Mouse (Mus musculus) stomach, embryonic 16.5 days (tissue): Measurements from ENCODE around the gene Elp5. TPM values are rescaled to one million over a fixed set of nuclear protein-coding genes. Genes with fewer than 3 reads are reported as not detected.

Experiments used
- ATAC-seq: fragments of 200-750 bp; cut with Nextera tagmentation; 2 replicates; pipeline ENCODE4 v1.8.0; 2017; ENCODE audit warnings: moderate number of reproducible peaks, moderate TSS enrichment; ENCODE audit not compliant: insufficient read depth, low FRiP score
- H3K27ac ChIP-seq: fragments of 300-500 bp; sonication (generic); 2 replicates; pipeline ENCODE4 v1.5.1; 2014; ENCODE audit warnings: low read length
- H3K27me3 ChIP-seq: fragments of 300-500 bp; sonication (generic); 2 replicates; pipeline ENCODE4 v1.6.1; 2014; ENCODE audit warnings: low read length, control low read depth, mixed read lengths; ENCODE audit not compliant: control insufficient read depth, insufficient read depth
- H3K36me3 ChIP-seq: fragments of 300-500 bp; sonication (generic); 2 replicates; pipeline ENCODE4 v1.6.1; 2014; ENCODE audit warnings: low read length; ENCODE audit not compliant: control insufficient read depth, insufficient read depth
- H3K4me1 ChIP-seq: fragments of 300-500 bp; sonication (generic); 2 replicates; pipeline ENCODE4 v1.6.1; 2014; ENCODE audit warnings: low read length, control low read depth, mixed read lengths; ENCODE audit not compliant: control insufficient read depth, insufficient read depth
- H3K4me2 ChIP-seq: fragments of 300-500 bp; sonication (generic); 2 replicates; pipeline ENCODE4 v1.6.1; 2014; ENCODE audit warnings: low read depth, low read length, mixed read lengths
- H3K4me3 ChIP-seq: fragments of 300-500 bp; sonication (generic); replicated peaks from 2 replicates; pipeline ENCODE4 v1.5.1; 2014; ENCODE audit warnings: mild to moderate bottlenecking, low read length
- H3K9ac ChIP-seq: fragments of 300-500 bp; sonication (generic); 2 replicates; pipeline ENCODE4 v1.6.1; 2014; ENCODE audit warnings: low read length
- H3K9me3 ChIP-seq: fragments of 300-500 bp; sonication (generic); replicated peaks from 2 replicates; pipeline ENCODE4 v1.6.1; 2016; ENCODE audit warnings: low read length, control low read depth; ENCODE audit not compliant: control insufficient read depth
- WGBS: fragments of 180-500 bp; shearing (Covaris S2); extraction: QIAGEN DNeasy Blood & Tissue Kit; methylation state at CpG from one replicate; pipeline ENCODE4 v1.1.7; 2014; 5-methylcytosine and 5-hydroxymethylcytosine counted together
- microRNA counts: library from miRNA; unstranded; fragments of <30 nt; microRNA quantifications from one replicate; lab custom pipeline; 2016
- microRNA-seq: library from miRNA; unstranded; fragments of <30 nt; microRNA quantifications from one replicate; pipeline ENCODE4, GENCODE M21; 2016
- polyA plus RNA-seq: library from polyadenylated mRNA; unstranded; fragments of >200 nt; fragmentation: Nextera tagmentation; extraction: Ambion mirVana; gene quantifications from 2 replicates; pipeline ENCODE4 v1.2.1, GENCODE M21; 2015

Elp5 gene
- polyA plus RNA-seq, 1 experiment from 2014 or later, result 102 TPM

GRCm38 (mm10) chr11:69919053-69919452, 63.3 kb downstream of the Elp5 start:
- Histone ChIP-seq H3K4me1 (peaks cover 36% of the 10 kb centered on the region), H3K9ac (peak overlapping the region; percentile 98), H3K4me3 (peak overlapping the region; percentile 93), H3K27me3 (no peaks in the 10 kb centered on the region), H3K9me3 (no peaks in the 10 kb centered on the region), H3K27ac (peak overlapping the region; percentile 96), H3K4me2 (peak overlapping the region; percentile 94), H3K36me3 (peaks cover 23% of the 10 kb centered on the region)
- WGBS, result 74% methylated on average over 9 of the region's 9 CpGs
- no peak for ATAC-seq

MicroRNAs encoded within 50 kb of the gene (microRNA counts, 519-probe panel; counts per million panel counts)
- not detected for microRNA mmu-miR-324-3p (lab: Ali Mortazavi, UCI)
- 3,002 counts per million, percentile 69 among the panel's probes with 10 or more counts for microRNA mmu-miR-324-5p (lab: Ali Mortazavi, UCI)

Small RNA genes lying within 50 kb of the gene (microRNA-seq; reads per million reads assigned to microRNA genes)
- gene Gm44349 (not detected), gene Mir324 (2,177 reads per million, percentile 84 among the genes with 10 or more reads in this experiment)

Other genes starting within 250 kb of the Elp5 start
- gene Polr2a, start 223.9 kb downstream of the Elp5 start, polyA plus RNA-seq, result 17.7 and 20.6 TPM in 2 replicates
- gene Slc35g3, start 220.5 kb downstream of the Elp5 start, polyA plus RNA-seq, result 0.17 TPM in 1 of 2 replicates, not detected in the other
- 3.4 TPM in 2 replicates for gene Zbtb4, start 216.6 kb downstream of the Elp5 start, polyA plus RNA-seq
- 5.3 and 10.3 TPM in 2 replicates for gene Chrnb1, start 186.6 kb downstream of the Elp5 start, polyA plus RNA-seq
- 1.8 and 2.5 TPM in 2 replicates for gene Fgf11, start 180.7 kb downstream of the Elp5 start, polyA plus RNA-seq
- 14.2 and 15.0 TPM in 2 replicates for gene Tmem102, start 176.9 kb downstream of the Elp5 start, polyA plus RNA-seq
- gene Gm39566, start 167.2 kb downstream of the Elp5 start, polyA plus RNA-seq, result 0.03 TPM in 1 of 2 replicates, not detected in the other
- not detected in 2 replicates for gene Spem2, start 164.1 kb downstream of the Elp5 start, polyA plus RNA-seq
- not detected in 2 replicates for gene Spem1, start 160.3 kb downstream of the Elp5 start, polyA plus RNA-seq
- 5.3 and 6.4 TPM in 2 replicates for gene Nlgn2, start 144.7 kb downstream of the Elp5 start, polyA plus RNA-seq
- 377 and 401 TPM in 2 replicates for gene Tmem256, start 144.0 kb downstream of the Elp5 start, polyA plus RNA-seq
- gene Plscr3, start 136.1 kb downstream of the Elp5 start, polyA plus RNA-seq, result 85.1 and 98.5 TPM in 2 replicates
- 15.3 and 19.1 TPM in 2 replicates for gene Tnk1, start 123.8 kb downstream of the Elp5 start, polyA plus RNA-seq
- gene Tmem95, start 104.5 kb downstream of the Elp5 start, polyA plus RNA-seq, result not detected in 2 replicates
- gene Kctd11, start 101.1 kb downstream of the Elp5 start, polyA plus RNA-seq, result 15.1 and 24.7 TPM in 2 replicates
- 4.0 and 5.1 TPM in 2 replicates for gene Acap1, start 87.0 kb downstream of the Elp5 start, polyA plus RNA-seq
- 4.9 TPM in 2 replicates for gene 2810408A11Rik, start 81.5 kb downstream of the Elp5 start, polyA plus RNA-seq
- 7.5 TPM in 2 replicates for gene Neurl4, start 81.4 kb downstream of the Elp5 start, polyA plus RNA-seq
- gene Gps2, start 68.6 kb downstream of the Elp5 start, polyA plus RNA-seq, result 61.6 and 63.4 TPM in 2 replicates
- gene Eif5a, start 60.6 kb downstream of the Elp5 start, polyA plus RNA-seq, result 1,516 and 1,535 TPM in 2 replicates
- 2.9 and 3.8 TPM in 2 replicates for gene Ybx2, start 46.7 kb downstream of the Elp5 start, polyA plus RNA-seq
- gene Slc2a4, start 34.3 kb downstream of the Elp5 start, polyA plus RNA-seq, result 38.3 and 39.1 TPM in 2 replicates
- 397 and 438 TPM in 2 replicates for gene Cldn7, start 17.7 kb downstream of the Elp5 start, polyA plus RNA-seq
- 17.5 and 17.7 TPM in 2 replicates for gene Ctdnep1, start 1.4 kb downstream of the Elp5 start, polyA plus RNA-seq
- 485 and 494 TPM in 2 replicates for gene Gabarap, start 8.6 kb upstream of the Elp5 start, polyA plus RNA-seq
- 44.3 and 47.9 TPM in 2 replicates for gene Phf23, start 13.3 kb upstream of the Elp5 start, polyA plus RNA-seq
- 17.7 and 22.3 TPM in 2 replicates for gene Dvl2, start 18.1 kb upstream of the Elp5 start, polyA plus RNA-seq
- gene Acadvl, start 32.9 kb upstream of the Elp5 start, polyA plus RNA-seq, result 115 and 119 TPM in 2 replicates
- 8.4 and 9.0 TPM in 2 replicates for gene Dlg4, start 34.4 kb upstream of the Elp5 start, polyA plus RNA-seq
- gene Asgr1, start 71.6 kb upstream of the Elp5 start, polyA plus RNA-seq, result 0.31 TPM in 1 of 2 replicates, not detected in the other
- 0.71 and 0.72 TPM in 2 replicates for gene Asgr2, start 110.1 kb upstream of the Elp5 start, polyA plus RNA-seq
- 1.4 and 1.6 TPM in 2 replicates for gene Mgl2, start 147.8 kb upstream of the Elp5 start, polyA plus RNA-seq
- gene Clec10a, start 173.7 kb upstream of the Elp5 start, polyA plus RNA-seq, result 1.1 and 1.3 TPM in 2 replicates
- gene Slc16a11, start 230.2 kb upstream of the Elp5 start, polyA plus RNA-seq, result 1.5 and 1.9 TPM in 2 replicates
- 9.4 and 10.5 TPM in 2 replicates for gene Slc16a13, start 238.5 kb upstream of the Elp5 start, polyA plus RNA-seq
- gene Bcl6b, start 247.3 kb upstream of the Elp5 start, polyA plus RNA-seq, result 12.1 and 13.9 TPM in 2 replicates